Mouse (Mus musculus): ENCODE results near the gene Tmod2. TPM values are rescaled to one million over a fixed set of nuclear protein-coding genes. Genes with fewer than 3 reads are reported as not detected.
A peak's percentile ranks its signal among the peaks of the same experiment; 100 is the strongest.

The Tmod2 gene
- total and polyA plus RNA-seq, 3 experiments: not detected

GRCm38 (mm10) chr9:75546885-75547553 lies 64.1 kb downstream of the Tmod2 start:
- peaks cover 30% of the 10 kb centered on the region for H3K79me2 ChIP-seq (ENCODE audit: control insufficient read depth, insufficient read depth, low read length, poor library complexity)
- no peaks in the 10 kb centered on the region for H3K9me3 ChIP-seq (replicated peaks; ENCODE audit: insufficient read depth, low read length)
- H3K27ac ChIP-seq (ENCODE audit: control insufficient read depth, low read depth, low read length): peak overlapping the region; percentile 34
- no peaks in the 10 kb centered on the region for H3K27me3 ChIP-seq (ENCODE audit: control insufficient read depth in 1 of 2, insufficient read depth in 2 of 2, low read length in 2 of 2)
- H3K9ac ChIP-seq (ENCODE audit: control insufficient read depth, low read depth, low read length, poor library complexity, severe bottlenecking): peak overlapping the region; percentile 36
- peak; percentile 95 for DNase-seq (ENCODE audit: low read depth, low spot score)
- H3K4me1 ChIP-seq (ENCODE audit: control insufficient read depth in 1 of 2, insufficient read depth in 2 of 2, low read length in 2 of 2): peaks cover 12 to 19% of the 10 kb centered on the region in 2 experiments
- H3K36me3 ChIP-seq (ENCODE audit: control insufficient read depth in 1 of 2, insufficient read depth in 2 of 2, low read length in 2 of 2): peaks cover 0 to 19% of the 10 kb centered on the region in 2 experiments
- peak overlapping the region; percentile 18 to 53 for H3K4me3 ChIP-seq (ENCODE audit: control insufficient read depth in 1 of 2, insufficient read depth in 1 of 2, low read depth in 2 of 2, low read length in 2 of 2)
- TF ChIP-seq CHD1 (IDR thresholded peaks at IDR 0.05; ENCODE audit: low read depth, low read length) (no peak), KAT2A (conservative IDR thresholded peaks at IDR 0.05; ENCODE audit: low read depth, low read length) (no peak), MAX (IDR thresholded peaks at IDR 0.05; ENCODE audit: low read length) (no peak), NELFE (IDR thresholded peaks at IDR 0.05; ENCODE audit: low read depth, low read length) (no peak), GATA1 (IDR thresholded peaks at IDR 0.05; ENCODE audit: low read depth, low read length) (peak; percentile 87), USF1 (IDR thresholded peaks at IDR 0.05; ENCODE audit: low read depth, low read length) (no peak), E2F4 (IDR thresholded peaks at IDR 0.05; ENCODE audit: borderline replicate concordance, low read depth, low read length) (no peak; the same call in 1 of the 2 replicates), ZMIZ1 (IDR thresholded peaks at IDR 0.05; ENCODE audit: low read depth, low read length) (0 out of 2 replicates have a peak, but pooled peaks have one; percentile 35), RCOR1 (IDR thresholded peaks at IDR 0.05; ENCODE audit: low read depth, low read length) (peak; percentile 31; the same call in 1 of the 2 replicates), EP300 (IDR thresholded peaks at IDR 0.05; ENCODE audit: low read depth in 1 of 2, low read length in 2 of 2) (peak; percentile 50 to 60; a peak in 3 of 4 replicates), MYC (IDR thresholded peaks at IDR 0.05; ENCODE audit: low read depth, low read length) (0 out of 2 replicates have a peak, but pooled peaks have one; percentile 56), SIN3A (IDR thresholded peaks at IDR 0.05; ENCODE audit: low read length) (peak; percentile 78), SMC3 (IDR thresholded peaks at IDR 0.05; ENCODE audit: low read depth, low read length) (no peak), CTCF (IDR thresholded peaks at IDR 0.05 in 2 of 3, conservative IDR thresholded peaks at IDR 0.05 in 1 of 3; ENCODE audit: control insufficient read depth in 1 of 3, insufficient read depth in 1 of 3, low read depth in 2 of 3, low read length in 3 of 3, poor library complexity in 1 of 3, severe bottlenecking in 1 of 3) (no peak), RAD21 (IDR thresholded peaks at IDR 0.05; ENCODE audit: low read depth, low read length) (no peak), MAFK (IDR thresholded peaks at IDR 0.05; ENCODE audit: borderline replicate concordance, low read depth, low read length) (no peak), ELF1 (IDR thresholded peaks at IDR 0.05; ENCODE audit: low read depth, low read length) (peak; percentile 56), TCF12 (IDR thresholded peaks at IDR 0.05; ENCODE audit: low read depth, low read length) (peak; percentile 63), ZC3H11A (IDR thresholded peaks at IDR 0.05; ENCODE audit: low read depth, low read length) (no peak), POLR2AphosphoS5 (IDR thresholded peaks at IDR 0.05; ENCODE audit: borderline replicate concordance, low read depth, low read length) (no peak), BHLHE40 (IDR thresholded peaks at IDR 0.05; ENCODE audit: borderline replicate concordance, low read depth, low read length) (peak; percentile 25; the same call in 1 of the 2 replicates), POLR2AphosphoS2 (IDR thresholded peaks at IDR 0.05; ENCODE audit: low read length) (no peak), NRF1 (IDR thresholded peaks at IDR 0.05; ENCODE audit: insufficient read depth, low read depth, low read length, poor library complexity, severe bottlenecking) (no peak), ZKSCAN1 (IDR thresholded peaks at IDR 0.05; ENCODE audit: low read depth, low read length) (no peak), JUND (IDR thresholded peaks at IDR 0.05; ENCODE audit: low read depth, low read length) (peak; percentile 34; the same call in 1 of the 2 replicates), MXI1 (IDR thresholded peaks at IDR 0.05; ENCODE audit: low read depth, low read length) (peak; percentile 46; the same call in 1 of the 2 replicates), HCFC1 (IDR thresholded peaks at IDR 0.05; ENCODE audit: low read depth, low read length) (0 out of 2 replicates have a peak, but pooled peaks have one; percentile 39), GABPA (IDR thresholded peaks at IDR 0.05; ENCODE audit: low read depth, low read length) (no peak), TAL1 (IDR thresholded peaks at IDR 0.05; ENCODE audit: low read length) (peak; percentile 10; the same call in 1 of the 2 replicates), MEF2A (IDR thresholded peaks at IDR 0.05; ENCODE audit: extremely low read depth, insufficient replicate concordance, low read depth, low read length, poor library complexity, severe bottlenecking) (no peak), TBP (IDR thresholded peaks at IDR 0.05; ENCODE audit: low read depth, low read length) (peak; percentile 55; the same call in 1 of the 2 replicates), MYB (IDR thresholded peaks at IDR 0.05; ENCODE audit: low read depth, low read length) (no peak), UBTF (IDR thresholded peaks at IDR 0.05; ENCODE audit: borderline replicate concordance, insufficient read depth, low read depth, low read length) (no peak), ZNF384 (IDR thresholded peaks at IDR 0.05; ENCODE audit: low read depth, low read length) (no peak), CHD2 (IDR thresholded peaks at IDR 0.05; ENCODE audit: low read length) (no peak), USF2 (IDR thresholded peaks at IDR 0.05; ENCODE audit: borderline replicate concordance in 1 of 2, insufficient read depth in 1 of 2, low read depth in 1 of 2, low read length in 2 of 2) (no peak)

Data from MEL (cell line).